Mouse (Mus musculus): ENCODE measurements around the gene Plk5. TPM values are rescaled to one million over a fixed set of nuclear protein-coding genes. Genes with fewer than 3 reads are reported as not detected.

Gene Plk5
- polyA plus RNA-seq, 1 experiment, result 5.9 TPM

DNA sequence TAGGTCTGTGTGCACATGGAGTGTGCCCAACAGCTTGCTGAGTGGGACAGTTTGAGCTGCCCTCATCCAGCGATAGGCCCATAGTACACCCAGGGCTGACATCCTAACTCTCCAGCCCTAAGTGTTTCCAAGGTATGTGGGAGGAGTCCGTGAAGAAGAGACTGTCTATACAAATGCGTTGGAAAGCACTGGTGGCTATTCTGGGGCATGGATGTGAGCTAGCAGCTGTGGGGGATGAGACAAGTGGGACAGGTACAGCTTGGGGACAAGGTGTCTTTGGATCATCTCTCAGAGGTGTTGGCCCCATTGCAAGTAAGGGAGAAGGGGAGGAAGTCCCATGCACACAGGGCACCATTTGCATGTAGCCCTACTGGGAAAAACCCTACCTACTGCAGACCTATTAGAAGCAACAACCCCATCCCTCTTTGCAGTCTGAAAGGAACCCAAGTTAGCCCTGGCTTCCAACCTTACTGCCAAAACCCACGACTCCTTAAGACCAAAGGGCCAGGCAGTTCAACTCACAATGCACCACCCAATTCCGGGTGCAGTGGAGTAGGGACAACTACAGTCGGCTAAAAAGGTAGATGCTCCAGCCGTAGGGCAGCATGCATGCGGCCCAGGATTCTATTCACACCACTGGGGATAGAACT is 41.4 kb downstream of the Plk5 start:
- Histone ChIP-seq H3K4me3 (ENCODE audit: low read depth, low read length) (peak overlapping the region; percentile 12; the same call in 1 of the 2 replicates), H3K4me1 (ENCODE audit: control insufficient read depth, insufficient read depth, insufficient read length, low read length) (peaks cover 17% of the 10 kb centered on the region), H3K36me3 (ENCODE audit: control insufficient read depth, insufficient read depth, low read length) (peaks cover 35% of the 10 kb centered on the region), H3K27me3 (ENCODE audit: control insufficient read depth, insufficient read depth, low read length) (no peaks in the 10 kb centered on the region), H3K27ac (ENCODE audit: insufficient read depth, low read depth, low read length) (no peak overlapping the region)
- TF ChIP-seq CTCF (IDR thresholded peaks at IDR 0.05; ENCODE audit: extremely low read depth, insufficient read length, insufficient replicate concordance, low read depth, low read length), result no peak
- no peak for TF ChIP-seq POLR2A (IDR thresholded peaks at IDR 0.05; ENCODE audit: low read depth, low read length)
- 25% methylated on average over 8 of the region's 8 CpGs for WGBS

DNA sequence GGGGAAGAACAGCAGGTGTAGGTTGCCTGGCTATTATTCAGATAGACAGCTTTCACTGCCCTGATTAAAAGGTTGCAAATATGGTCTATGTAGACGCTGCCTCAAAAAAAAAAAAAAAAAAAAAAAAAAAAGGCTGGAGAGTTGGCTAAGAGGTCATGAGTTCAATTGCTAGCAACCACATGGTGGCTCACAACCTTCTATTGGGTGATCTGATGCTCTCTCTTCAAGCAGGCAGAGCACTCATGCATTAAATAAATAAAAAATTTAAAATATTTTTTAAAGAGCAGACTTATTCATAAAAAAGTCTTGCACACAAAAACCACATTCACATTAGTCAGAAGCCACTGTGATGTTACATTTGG is 41.9 kb downstream of the Plk5 start:
- 0 out of 2 replicates have a peak overlapping the region, but pooled peaks have one; percentile 18 for H3K27ac ChIP-seq (ENCODE audit: insufficient read depth, low read depth, low read length)
- TF ChIP-seq POLR2A (IDR thresholded peaks at IDR 0.05; ENCODE audit: low read depth, low read length) (no peak), CTCF (IDR thresholded peaks at IDR 0.05; ENCODE audit: extremely low read depth, insufficient read length, insufficient replicate concordance, low read depth, low read length) (no peak)
- H3K36me3 ChIP-seq (ENCODE audit: control insufficient read depth, insufficient read depth, low read length), result peaks cover 35% of the 10 kb centered on the region
- peaks cover 14% of the 10 kb centered on the region for H3K4me1 ChIP-seq (ENCODE audit: control insufficient read depth, insufficient read depth, insufficient read length, low read length)
- peak overlapping the region; percentile 72 for H3K4me3 ChIP-seq (ENCODE audit: low read depth, low read length)
- WGBS, result 0% methylated on average over 1 of the region's 1 CpGs
- H3K27me3 ChIP-seq (ENCODE audit: control insufficient read depth, insufficient read depth, low read length), result no peaks in the 10 kb centered on the region

DNA sequence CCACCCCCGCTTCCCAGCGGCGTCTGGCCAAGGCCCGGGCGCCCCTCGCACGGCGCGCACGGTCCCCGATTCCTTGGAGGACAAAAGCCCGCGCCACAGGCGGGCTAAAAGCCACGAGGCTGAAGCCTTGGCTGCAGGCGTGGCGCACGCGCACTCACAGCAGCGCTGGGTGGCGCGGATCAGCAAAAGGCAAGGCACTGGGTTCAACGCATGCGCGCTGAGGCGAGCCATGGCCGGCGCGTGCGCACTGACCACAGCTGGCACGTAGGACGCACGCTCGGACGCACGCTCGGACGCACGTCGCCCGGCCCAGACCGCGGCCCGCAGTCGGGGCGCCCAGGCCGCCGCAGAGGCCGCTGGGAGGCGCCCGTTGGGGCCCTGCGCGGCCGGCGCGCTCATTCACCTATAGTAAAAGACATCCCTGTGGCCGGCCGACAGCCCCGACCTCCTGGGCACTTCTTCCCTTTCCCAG is 42.5 kb downstream of the Plk5 start:
- H3K27me3 ChIP-seq (ENCODE audit: control insufficient read depth, insufficient read depth, low read length), result no peaks in the 10 kb centered on the region
- peak overlapping the region; percentile 72 for H3K4me3 ChIP-seq (ENCODE audit: low read depth, low read length)
- H3K4me1 ChIP-seq (ENCODE audit: control insufficient read depth, insufficient read depth, insufficient read length, low read length), result peaks cover 14% of the 10 kb centered on the region
- WGBS, result under 1% methylated on average over 59 of the region's 59 CpGs
- H3K27ac ChIP-seq (ENCODE audit: insufficient read depth, low read depth, low read length), result peak overlapping the region; percentile 88
- peaks cover 35% of the 10 kb centered on the region for H3K36me3 ChIP-seq (ENCODE audit: control insufficient read depth, insufficient read depth, low read length)
- TF ChIP-seq CTCF (IDR thresholded peaks at IDR 0.05; ENCODE audit: extremely low read depth, insufficient read length, insufficient replicate concordance, low read depth, low read length) (no peak), POLR2A (IDR thresholded peaks at IDR 0.05; ENCODE audit: low read depth, low read length) (peak; percentile 50)

DNA sequence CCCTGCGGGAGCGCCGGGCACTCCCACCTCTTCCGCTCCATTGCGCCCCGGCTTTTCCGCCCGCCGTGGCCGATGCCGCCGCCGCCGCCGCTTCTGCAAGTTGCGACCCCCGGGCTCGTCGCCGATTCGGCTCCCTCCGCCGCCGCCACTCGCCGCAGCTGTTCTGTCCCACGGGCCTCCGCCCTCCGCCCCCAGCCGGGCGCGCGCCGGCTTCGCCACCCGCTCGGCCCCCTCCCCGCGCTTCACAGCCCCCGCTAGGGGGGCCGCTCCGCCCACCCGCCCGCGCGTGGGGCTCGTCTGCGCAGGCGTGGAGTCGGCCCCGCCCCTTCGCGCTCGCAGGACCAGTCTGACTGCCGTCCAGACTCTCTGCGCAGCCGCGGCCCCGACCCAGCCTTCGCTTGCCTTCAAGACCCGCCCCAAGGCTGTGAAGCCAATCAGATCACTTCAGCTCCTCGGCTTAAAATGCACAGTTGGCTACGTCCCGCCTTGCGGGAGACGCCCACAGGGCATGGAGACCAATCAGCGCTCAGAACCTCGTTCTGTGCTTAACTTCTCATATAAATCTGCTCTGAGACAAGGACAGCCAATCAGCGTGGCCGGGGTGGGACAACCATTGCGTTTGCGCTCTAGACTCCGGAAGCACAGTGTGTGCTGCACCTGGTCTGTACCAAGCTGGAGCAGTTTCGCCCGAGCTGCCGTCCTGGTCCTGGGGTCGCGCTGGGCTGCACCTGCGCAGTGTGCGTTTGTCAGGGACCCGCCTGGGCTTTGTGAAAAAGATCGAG is 43.1 kb downstream of the Plk5 start, which contains the start of gene Mbd3:
Mbd3 (minus strand) TSS at position 360 of the 782 bp plus-strand sequence.
- TF ChIP-seq POLR2A (IDR thresholded peaks at IDR 0.05; ENCODE audit: low read depth, low read length) (peak; percentile 89), CTCF (IDR thresholded peaks at IDR 0.05; ENCODE audit: extremely low read depth, insufficient read length, insufficient replicate concordance, low read depth, low read length) (no peak)
- WGBS, result under 1% methylated on average over 82 of the region's 82 CpGs
- H3K36me3 ChIP-seq (ENCODE audit: control insufficient read depth, insufficient read depth, low read length), result peaks cover 33% of the 10 kb centered on the region
- peaks cover 14% of the 10 kb centered on the region for H3K4me1 ChIP-seq (ENCODE audit: control insufficient read depth, insufficient read depth, insufficient read length, low read length)
- H3K27ac ChIP-seq (ENCODE audit: insufficient read depth, low read depth, low read length), result peak within 1 kb of the TSS; percentile 88
- H3K4me3 ChIP-seq (ENCODE audit: low read depth, low read length), result peak within 1 kb of the TSS; percentile 72
- H3K27me3 ChIP-seq (ENCODE audit: control insufficient read depth, insufficient read depth, low read length), result no peaks in the 10 kb centered on the region

DNA sequence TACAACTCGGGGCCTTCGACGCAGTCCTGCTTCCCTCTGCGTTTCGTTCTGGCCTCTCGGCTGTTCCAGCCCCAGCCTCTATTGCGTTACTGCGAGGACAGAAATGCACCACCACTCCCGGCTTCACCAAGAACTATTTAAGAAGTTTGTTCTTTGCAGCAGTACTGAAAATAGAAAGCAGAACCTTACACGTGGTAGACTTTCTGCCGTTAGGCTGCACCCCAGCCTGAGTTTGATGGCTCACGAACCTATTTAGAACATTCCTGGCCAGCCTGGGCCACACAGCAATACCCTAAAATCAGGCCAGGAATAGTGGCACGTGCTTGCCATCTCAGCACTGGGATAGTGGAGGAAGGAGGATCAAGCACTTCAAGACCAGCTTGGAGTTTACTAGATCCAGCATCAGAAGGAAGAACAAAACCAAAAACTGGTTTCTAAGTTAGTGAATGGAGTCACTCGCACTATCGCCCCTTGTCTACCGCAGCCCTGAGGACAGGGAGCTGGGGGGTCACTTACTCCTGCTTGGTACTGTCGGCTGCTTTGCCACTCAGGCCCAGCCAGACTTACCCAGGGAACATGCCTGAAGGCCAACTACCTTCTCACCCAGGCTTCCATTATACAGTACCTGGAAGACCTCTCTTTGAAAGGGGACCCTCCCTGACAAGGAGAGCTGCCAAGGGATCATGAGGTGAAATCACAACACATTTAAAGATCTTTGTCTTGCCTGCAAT is 43.9 kb downstream of the Plk5 start:
- Histone ChIP-seq H3K27me3 (ENCODE audit: control insufficient read depth, insufficient read depth, low read length) (no peaks in the 10 kb centered on the region), H3K27ac (ENCODE audit: insufficient read depth, low read depth, low read length) (peak overlapping the region; percentile 78), H3K4me1 (ENCODE audit: control insufficient read depth, insufficient read depth, insufficient read length, low read length) (peaks cover 16% of the 10 kb centered on the region), H3K36me3 (ENCODE audit: control insufficient read depth, insufficient read depth, low read length) (peaks cover 27% of the 10 kb centered on the region), H3K4me3 (ENCODE audit: low read depth, low read length) (peak overlapping the region; percentile 69)
- 12% methylated on average over 17 of the region's 17 CpGs for WGBS
- TF ChIP-seq POLR2A (IDR thresholded peaks at IDR 0.05; ENCODE audit: low read depth, low read length) (no peak; the same call in 1 of the 2 replicates), CTCF (IDR thresholded peaks at IDR 0.05; ENCODE audit: extremely low read depth, insufficient read length, insufficient replicate concordance, low read depth, low read length) (no peak)

DNA sequence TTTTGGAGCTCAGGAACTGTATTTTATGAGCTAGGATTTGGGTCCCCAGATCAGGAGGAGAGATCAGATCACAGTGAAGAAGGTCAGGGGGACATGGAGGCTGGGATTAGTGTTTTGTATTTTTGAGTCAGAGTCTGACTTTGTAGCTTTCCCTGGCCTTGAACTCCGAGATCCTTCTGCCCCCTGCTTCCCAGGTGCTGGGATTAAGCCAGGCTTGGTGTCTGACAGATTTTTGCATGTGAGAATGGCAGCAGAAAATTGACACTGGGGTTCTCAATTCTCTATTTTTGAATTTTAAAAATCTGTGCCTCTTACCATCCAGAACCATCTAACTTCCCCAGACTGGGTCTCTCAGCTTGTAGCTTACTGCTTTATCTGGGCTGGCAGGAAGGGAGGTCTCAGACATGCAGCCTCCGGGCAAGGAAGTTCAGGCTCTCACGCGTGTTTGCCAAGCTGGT is 44.5 kb downstream of the Plk5 start:
- WGBS, result 73% methylated on average over 4 of the region's 4 CpGs
- no peak overlapping the region for H3K4me3 ChIP-seq (ENCODE audit: low read depth, low read length)
- peak overlapping the region; percentile 78 for H3K27ac ChIP-seq (ENCODE audit: insufficient read depth, low read depth, low read length)
- H3K4me1 ChIP-seq (ENCODE audit: control insufficient read depth, insufficient read depth, insufficient read length, low read length), result peaks cover 21% of the 10 kb centered on the region
- peaks cover 24% of the 10 kb centered on the region for H3K36me3 ChIP-seq (ENCODE audit: control insufficient read depth, insufficient read depth, low read length)
- TF ChIP-seq POLR2A (IDR thresholded peaks at IDR 0.05; ENCODE audit: low read depth, low read length), result no peak
- no peak for TF ChIP-seq CTCF (IDR thresholded peaks at IDR 0.05; ENCODE audit: extremely low read depth, insufficient read length, insufficient replicate concordance, low read depth, low read length)
- no peaks in the 10 kb centered on the region for H3K27me3 ChIP-seq (ENCODE audit: control insufficient read depth, insufficient read depth, low read length)
